Mouse (Mus musculus): Measurements from ENCODE around the gene Flt3l. TPM values are rescaled to one million over a fixed set of nuclear protein-coding genes. Genes with fewer than 3 reads are reported as not detected.
"Not testable (repeated sequence)": the region's sequence is repeated elsewhere in the genome, so short reads cannot be mapped to it uniquely, and the experiment has no call there.

The Flt3l gene
- total RNA-seq, 1 experiment from 2014 or later = 32.1 TPM

- DNase-seq = peak; percentile 49
These were observed 13.1 kb downstream of the Flt3l start for GRCm38 (mm10) chr7:45123186-45123570.

- no peak for DNase-seq
These were observed 13.6 kb downstream of the Flt3l start for GRCm38 (mm10) chr7:45122561-45123185.

- no peak for DNase-seq
These were observed 14.3 kb downstream of the Flt3l start for GRCm38 (mm10) chr7:45121966-45122365.

- peak; percentile 54 for DNase-seq
These were observed 14.8 kb downstream of the Flt3l start for GRCm38 (mm10) chr7:45121404-45121803.

GRCm38 (mm10) chr7:45119780-45120709 is 16.2 kb downstream of the Flt3l start:
- DNase-seq = no peak

GRCm38 (mm10) chr7:45118336-45118735 is 17.9 kb downstream of the Flt3l start:
- no peak for DNase-seq

GRCm38 (mm10) chr7:45117566-45117965 is 18.7 kb downstream of the Flt3l start:
- no peak for DNase-seq

- no peak for DNase-seq
These were observed 22.8 kb downstream of the Flt3l start for GRCm38 (mm10) chr7:45113476-45113875.

- DNase-seq = no peak
These were observed 23.7 kb downstream of the Flt3l start for GRCm38 (mm10) chr7:45112529-45112928.

DNA sequence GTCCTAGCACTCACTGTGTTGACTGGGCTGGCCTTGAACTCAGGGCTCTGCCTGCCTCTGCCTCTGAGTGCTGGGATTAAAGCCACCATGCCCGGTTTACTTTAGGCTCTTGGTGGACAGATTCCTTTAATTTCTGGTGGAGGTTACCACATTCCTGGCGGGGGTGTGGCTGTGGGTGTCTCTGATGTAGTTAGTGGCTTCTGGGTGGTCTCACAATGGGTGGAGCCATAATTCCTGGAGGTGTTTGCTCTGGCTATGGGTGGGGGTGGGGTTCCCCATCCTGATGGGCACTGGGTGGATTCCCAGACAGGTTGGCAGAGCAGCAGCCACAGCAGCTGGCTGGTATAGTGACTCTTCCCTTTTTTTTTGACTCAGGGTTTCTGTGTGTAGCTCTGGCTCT is 24.3 kb downstream of the Flt3l start:
- no peak for DNase-seq

- not testable (repeated sequence) for DNase-seq
These were observed 26.1 kb downstream of the Flt3l start for GRCm38 (mm10) chr7:45110089-45110488.

DNA sequence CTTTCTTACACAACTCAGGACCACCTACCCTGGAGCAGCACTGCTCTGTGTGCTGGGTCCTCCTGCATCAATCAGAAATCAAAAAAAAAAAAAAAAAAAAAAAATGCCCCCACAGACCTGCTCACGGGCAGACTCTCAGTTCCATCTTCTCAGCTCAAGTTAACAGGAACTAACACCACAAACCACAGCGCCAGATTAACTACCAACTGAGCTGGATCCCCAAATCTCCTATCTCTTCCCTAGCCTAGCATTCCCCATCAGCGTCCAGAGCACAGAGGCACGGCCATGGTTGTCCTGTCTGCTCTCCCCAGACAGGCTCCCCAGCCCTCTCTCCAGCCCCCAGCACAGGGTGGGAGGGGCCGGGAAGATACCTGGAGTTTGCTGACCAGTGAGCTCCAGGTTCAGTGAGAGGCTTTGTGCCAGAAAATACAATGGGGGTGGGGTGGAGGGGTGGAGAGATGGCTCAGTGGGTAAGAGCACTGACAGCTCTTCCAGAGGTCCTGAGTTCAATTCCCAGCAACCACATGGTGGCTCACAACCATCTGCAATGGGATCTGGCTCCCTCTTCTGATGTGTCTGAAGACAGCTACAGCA is 29.1 kb downstream of the Flt3l start:
- DNase-seq = no peak

GRCm38 (mm10) chr7:45106441-45106840 is 29.8 kb downstream of the Flt3l start:
- no peak for DNase-seq

- DNase-seq = no peak
These were observed 30.7 kb downstream of the Flt3l start for GRCm38 (mm10) chr7:45105491-45105890.

DNA sequence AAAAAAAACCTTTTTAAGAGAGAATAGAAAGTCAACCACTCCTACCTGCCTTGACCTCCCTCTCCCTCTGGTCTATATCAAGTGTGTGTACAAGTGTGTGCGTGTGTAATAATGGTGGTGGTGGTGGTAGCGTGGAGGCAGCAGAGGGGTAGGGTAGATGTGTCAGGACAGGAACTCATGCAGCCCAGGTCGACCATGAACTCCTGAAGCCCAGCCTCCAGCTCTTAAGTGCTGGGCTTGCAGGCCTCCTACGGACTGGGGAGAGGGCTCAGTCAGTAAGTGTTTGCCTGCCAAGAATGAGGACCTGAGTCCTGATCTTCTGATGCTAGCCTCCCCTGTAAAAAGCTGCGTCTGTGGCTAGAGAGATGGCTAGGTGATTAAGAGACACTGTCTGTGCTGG is 31.3 kb downstream of the Flt3l start:
- no peak for DNase-seq

DNA sequence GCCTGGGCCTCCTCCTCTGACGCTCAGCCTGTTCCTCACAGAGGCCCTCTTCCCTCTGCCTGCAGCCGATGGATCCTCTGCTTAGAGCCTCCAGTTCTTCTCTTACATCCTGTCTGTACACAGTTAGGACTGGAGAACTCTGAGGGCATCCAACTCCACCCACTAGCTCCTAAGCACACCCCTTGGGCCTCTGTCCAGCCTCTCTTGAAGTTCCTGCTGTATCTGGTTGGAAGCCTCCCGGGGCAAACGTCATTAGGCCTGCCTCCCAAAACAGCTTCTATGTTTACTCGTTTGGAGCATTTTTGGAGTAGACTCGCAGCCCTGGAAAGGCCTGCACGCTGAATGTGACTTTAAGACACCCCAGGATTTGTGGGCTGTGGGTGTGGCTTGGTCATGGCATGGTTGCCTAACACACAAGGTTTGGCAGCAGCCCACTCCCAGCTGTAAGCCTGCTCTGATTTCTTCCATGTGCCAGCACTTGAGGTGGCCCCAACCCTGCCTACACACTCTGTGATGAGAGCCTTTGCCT is 32.5 kb downstream of the Flt3l start, which contains the start of gene Fcgrt:
TSS of gene Fcgrt (minus strand) at position 200 of the 529 bp plus-strand sequence.
- DNase-seq = peak; percentile 85

GRCm38 (mm10) chr7:45102940-45103585 is 33.2 kb downstream of the Flt3l start:
- DNase-seq = no peak

DNA sequence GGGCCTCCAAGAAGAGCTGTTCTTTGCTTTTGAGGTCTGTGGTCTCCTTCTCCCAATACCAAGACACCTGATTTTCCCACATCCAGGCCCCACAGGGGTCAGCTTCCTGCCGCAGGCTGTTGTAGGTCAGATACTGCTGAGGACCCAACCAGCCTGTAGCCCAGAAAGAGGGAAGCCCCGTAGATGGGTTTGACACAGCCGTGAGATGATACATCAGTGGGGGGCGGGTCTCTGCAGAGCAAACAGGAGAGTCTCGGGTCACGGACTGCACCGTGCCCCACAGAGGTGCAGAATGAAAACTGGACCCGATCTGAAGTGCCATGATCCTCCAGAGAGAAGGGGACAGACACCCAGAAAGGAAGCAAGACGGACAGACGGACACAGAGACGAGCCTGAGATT is 33.8 kb downstream of the Flt3l start:
- DNase-seq = no peak

- DNase-seq = peak; percentile 49
These were observed 36.2 kb downstream of the Flt3l start for GRCm38 (mm10) chr7:45100046-45100445.

DNA sequence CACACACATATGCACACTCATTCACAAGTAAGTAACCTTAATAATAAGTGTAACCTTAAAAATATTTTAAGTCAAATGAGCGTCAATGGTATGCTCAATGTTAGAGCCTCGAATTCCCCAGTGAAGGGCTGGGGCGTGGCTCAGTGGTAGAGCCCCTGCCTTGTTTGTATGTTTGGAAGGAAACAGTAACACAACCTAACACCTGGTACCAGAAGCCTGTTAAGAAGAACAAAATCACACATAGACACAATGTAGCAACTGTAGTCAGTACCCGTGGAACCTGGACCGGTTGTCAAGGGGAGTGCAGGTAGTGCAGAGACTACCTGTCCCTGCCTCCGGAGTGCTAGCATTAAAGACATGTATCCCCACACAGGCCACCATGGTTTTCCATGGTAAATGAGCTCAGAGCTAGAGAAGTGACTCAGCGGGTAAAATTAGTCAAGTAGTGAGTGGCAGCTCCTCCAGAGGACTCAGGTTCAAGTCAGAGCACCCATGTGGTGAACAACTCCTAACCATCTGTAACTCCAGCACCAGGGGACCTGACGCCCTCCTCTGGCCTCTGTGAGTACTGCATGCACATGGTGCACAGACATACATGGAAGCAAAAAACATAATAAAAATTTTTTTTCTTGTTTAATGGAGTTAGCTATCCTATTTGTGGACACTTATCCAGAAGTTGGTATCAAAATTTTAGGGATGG is 37.5 kb downstream of the Flt3l start:
- no peak for DNase-seq

DNA sequence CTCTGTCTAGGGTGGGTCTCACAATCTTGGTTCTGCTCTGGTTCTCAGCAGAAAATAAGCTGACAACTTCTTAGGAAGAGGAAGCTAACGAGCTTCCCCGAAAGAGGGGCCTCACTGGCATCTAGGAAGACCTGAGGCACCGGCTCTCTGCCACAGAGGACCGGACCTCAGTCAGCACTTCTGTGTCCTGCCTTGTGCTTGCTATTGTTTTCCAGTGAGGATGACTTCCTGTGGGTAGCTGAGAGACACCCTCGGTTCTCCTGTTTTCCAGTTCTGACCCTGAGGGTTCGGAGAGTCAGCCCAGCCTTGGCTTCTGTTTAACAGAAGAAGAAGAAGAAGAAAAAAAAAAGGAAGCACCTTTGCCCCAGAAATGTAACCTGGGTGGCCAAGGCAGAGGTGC is 38.8 kb downstream of the Flt3l start:
- DNase-seq = no peak

DNA sequence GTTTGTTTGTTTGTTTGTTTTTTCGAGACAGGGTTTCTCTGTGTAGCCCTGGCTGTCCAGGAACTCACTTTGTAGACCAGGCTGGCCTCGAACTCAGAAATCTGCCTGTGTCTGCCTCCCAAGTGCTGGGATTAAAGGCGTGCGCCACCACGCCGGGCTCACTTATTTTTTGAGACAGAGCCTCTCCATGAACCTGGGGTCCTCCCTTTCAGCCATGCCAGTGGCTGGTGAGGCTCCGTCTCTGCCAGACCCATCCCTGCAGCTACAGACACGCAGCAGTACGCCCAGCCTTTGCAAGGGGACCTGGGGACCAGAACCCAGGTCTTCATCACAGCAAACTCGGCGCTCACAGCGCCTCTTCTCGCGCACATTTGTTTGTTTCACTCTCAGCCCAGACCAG is 40.3 kb downstream of the Flt3l start:
- not testable (repeated sequence) for DNase-seq

All from adrenal gland, postnatal 25 days (tissue).